Mouse (Mus musculus): ENCODE measurements around the gene Foxo3.

Foxo3 gene

GRCm38 (mm10) chr10:42188091-42188490, 88.5 kb downstream of the Foxo3 start:
- DNase-seq (ENCODE audit: low read depth, low spot score) = no peak

- no peak for DNase-seq (ENCODE audit: low read depth, low spot score)
Observed at GRCm38 (mm10) chr10:42186941-42187401, 89.6 kb downstream of the Foxo3 start.

GRCm38 (mm10) chr10:42180333-42180732, 96.2 kb downstream of the Foxo3 start:
- DNase-seq (ENCODE audit: low read depth, low spot score) = no peak

- peak; percentile 65 for DNase-seq (ENCODE audit: low read depth, low spot score)
Observed at GRCm38 (mm10) chr10:42178751-42179150, 97.8 kb downstream of the Foxo3 start.

GRCm38 (mm10) chr10:42177771-42178674, 98.5 kb downstream of the Foxo3 start:
- DNase-seq (ENCODE audit: low read depth, low spot score) = no peak

- no peak for DNase-seq (ENCODE audit: low read depth, low spot score)
Observed at GRCm38 (mm10) chr10:42174283-42174682, 102.3 kb downstream of the Foxo3 start.

- DNase-seq (ENCODE audit: low read depth, low spot score) = no peak
Observed at GRCm38 (mm10) chr10:42173839-42174238, 102.7 kb downstream of the Foxo3 start.

GRCm38 (mm10) chr10:42170889-42171347, 105.6 kb downstream of the Foxo3 start:
- DNase-seq (ENCODE audit: low read depth, low spot score) = peak; percentile 37

GRCm38 (mm10) chr10:42170201-42170600, 106.4 kb downstream of the Foxo3 start:
- peak; percentile 79 for DNase-seq (ENCODE audit: low read depth, low spot score)

GRCm38 (mm10) chr10:42154727-42155126, 121.8 kb downstream of the Foxo3 start:
- DNase-seq (ENCODE audit: low read depth, low spot score) = no peak

GRCm38 (mm10) chr10:42152426-42153205, 123.9 kb downstream of the Foxo3 start:
- peak; percentile 44 for DNase-seq (ENCODE audit: low read depth, low spot score)

- DNase-seq (ENCODE audit: low read depth, low spot score) = no peak
Observed at GRCm38 (mm10) chr10:42149767-42150166, 126.8 kb downstream of the Foxo3 start.

GRCm38 (mm10) chr10:42148326-42148725, 128.2 kb downstream of the Foxo3 start:
- DNase-seq (ENCODE audit: low read depth, low spot score) = no peak

GRCm38 (mm10) chr10:42145221-42145620, 131.3 kb downstream of the Foxo3 start:
- no peak for DNase-seq (ENCODE audit: low read depth, low spot score)

- no peak for DNase-seq (ENCODE audit: low read depth, low spot score)
Observed at GRCm38 (mm10) chr10:42144788-42145187, 131.8 kb downstream of the Foxo3 start.

- no peak for DNase-seq (ENCODE audit: low read depth, low spot score)
Observed at GRCm38 (mm10) chr10:42144176-42144575, 132.4 kb downstream of the Foxo3 start.

- DNase-seq (ENCODE audit: low read depth, low spot score) = peak; percentile 36
Observed at GRCm38 (mm10) chr10:42142791-42143190, 133.8 kb downstream of the Foxo3 start.

GRCm38 (mm10) chr10:42142081-42142480, 134.5 kb downstream of the Foxo3 start:
- no peak for DNase-seq (ENCODE audit: low read depth, low spot score)

- no peak for DNase-seq (ENCODE audit: low read depth, low spot score)
Observed at GRCm38 (mm10) chr10:42139749-42140148, 136.8 kb downstream of the Foxo3 start.

- DNase-seq (ENCODE audit: low read depth, low spot score) = no peak
Observed at GRCm38 (mm10) chr10:42134759-42135702, 141.5 kb downstream of the Foxo3 start.

Data from R1 (cell line).